Mouse (Mus musculus) MEL-GATA-1-ER (cell line): ENCODE results near the gene Gpr157.

Experiments
- DNase-seq: peaks from one replicate; pipeline ENCODE4 v3.0.0-alpha.2; 2012; ENCODE audit warnings: low read depth; ENCODE audit errors: extremely low read depth

Gene Gpr157

DNA sequence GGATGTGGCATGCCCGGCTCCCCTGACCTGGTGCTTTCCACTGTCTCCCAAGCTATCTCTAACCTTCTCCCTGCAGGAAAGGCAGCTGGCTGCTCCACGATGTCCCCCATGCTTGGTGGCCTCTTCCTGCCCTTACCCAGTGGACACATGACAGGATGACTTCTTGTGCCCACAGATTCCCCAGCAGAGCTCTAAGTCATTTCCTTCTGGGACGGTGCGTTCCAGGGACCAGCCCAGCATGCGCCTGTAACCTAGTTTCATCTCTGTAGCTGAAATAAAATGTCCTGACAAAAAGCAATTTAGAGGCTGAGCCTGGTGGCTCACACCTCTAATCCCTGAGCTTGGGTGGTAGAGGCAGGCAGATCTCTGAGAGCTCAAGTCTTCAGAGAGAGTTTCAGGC lies 19.5 kb downstream of the Gpr157 start:
- no peak for DNase-seq

DNA sequence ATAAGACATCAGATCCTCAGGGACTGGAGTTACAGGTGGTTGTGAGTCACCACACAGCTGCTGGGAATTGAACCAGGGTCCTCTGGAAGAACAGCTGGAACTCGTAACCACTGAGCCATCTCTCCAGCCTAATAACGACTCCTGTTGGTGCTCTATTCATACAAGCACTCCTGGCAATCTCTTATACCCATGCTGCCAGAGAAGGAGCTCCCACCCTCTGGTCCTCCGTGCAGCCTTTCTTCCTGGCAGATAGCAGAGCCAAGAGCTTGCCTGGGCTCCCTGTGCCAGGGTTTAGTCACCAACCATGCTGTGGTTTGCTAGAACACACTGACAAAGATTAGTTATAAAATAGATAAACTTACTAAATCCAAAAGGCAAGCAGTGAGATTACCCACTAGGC lies 22.5 kb downstream of the Gpr157 start:
- no peak for DNase-seq

DNA sequence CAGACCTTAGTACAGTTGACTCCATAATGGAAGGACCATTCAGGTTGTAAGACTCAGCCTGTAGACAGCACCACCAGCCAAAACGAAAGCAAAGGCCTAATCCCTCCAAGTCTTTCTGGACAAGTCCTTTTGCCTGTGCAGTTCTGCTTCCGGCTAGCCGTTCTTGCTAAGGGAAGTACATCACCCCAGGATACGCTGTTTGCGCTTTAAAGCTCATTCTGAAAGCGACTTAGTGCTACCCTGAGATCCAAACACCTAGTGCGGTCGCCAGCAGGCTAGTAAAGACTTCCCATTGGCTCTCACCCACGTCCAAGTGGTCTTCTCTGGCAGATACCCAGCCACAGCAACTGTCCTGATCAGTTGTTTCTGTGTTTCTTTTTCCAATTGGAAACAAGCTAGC lies 23.2 kb downstream of the Gpr157 start:
- DNase-seq: no peak

DNA sequence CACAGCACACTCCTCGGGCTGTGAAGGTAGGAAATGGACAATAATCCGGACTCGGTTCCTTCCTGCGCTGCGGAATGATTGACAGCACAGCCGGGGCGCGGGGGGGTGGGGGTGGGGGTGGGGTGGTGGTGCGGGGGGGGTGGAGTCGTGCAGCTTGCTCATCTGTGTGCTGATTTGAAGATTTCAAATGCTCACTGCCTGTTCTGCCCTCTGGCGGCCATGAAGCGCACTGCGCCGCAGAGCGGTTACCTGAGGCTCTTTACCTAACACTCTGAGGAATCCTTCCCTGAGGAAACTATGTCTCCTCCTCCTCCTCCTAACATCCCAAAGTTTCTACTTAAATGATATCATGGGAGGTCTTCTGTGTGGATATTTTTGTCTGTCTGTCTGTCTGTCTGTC lies 25.7 kb downstream of the Gpr157 start:
- DNase-seq: no peak

DNA sequence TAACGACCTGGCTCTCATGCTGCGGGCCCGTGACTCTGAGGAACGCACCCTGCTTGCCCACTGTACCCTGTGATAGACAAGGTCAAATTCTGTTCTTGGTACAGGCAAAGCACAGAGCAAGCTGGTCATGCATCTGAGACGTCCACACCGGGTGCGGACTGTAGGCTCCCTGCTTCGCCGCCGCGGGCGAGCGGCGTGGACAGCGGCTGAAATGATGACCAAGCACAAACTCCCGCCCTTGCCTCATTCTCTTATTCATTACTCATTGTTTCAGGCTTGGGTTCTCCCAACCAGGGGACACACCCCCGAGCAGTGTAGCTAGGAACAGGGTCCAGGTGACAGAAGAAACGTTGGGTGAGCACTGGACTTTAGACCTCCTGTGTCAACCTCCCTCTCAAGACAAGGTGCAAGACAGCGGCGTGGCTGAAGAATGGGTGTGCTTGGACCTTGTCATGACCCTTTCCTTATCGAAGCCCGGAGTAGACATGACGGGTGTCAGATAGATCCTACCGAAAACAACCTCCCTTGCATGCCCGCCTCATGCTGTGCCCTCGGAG lies 27.4 kb downstream of the Gpr157 start:
- no peak for DNase-seq

DNA sequence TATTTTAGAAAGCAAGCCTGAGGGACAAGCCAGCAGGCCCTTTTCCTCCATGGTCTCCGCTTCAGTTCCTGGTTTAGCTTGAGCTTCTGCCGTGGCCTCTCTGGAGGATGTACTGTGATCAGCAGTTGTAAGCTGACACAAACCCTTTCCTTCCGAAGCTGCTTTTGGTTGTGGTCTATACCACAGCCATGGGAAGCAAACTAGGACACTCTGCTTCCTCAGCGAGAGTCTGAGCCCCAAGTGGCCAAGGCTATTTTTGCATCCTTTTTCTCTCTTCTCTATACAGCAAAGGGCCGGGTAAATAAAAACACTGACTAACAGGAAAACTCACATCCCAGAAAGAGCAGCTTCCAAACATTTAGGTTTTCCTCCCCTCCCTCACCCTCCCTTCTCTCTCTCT lies 30.1 kb downstream of the Gpr157 start:
- DNase-seq: no peak

DNA sequence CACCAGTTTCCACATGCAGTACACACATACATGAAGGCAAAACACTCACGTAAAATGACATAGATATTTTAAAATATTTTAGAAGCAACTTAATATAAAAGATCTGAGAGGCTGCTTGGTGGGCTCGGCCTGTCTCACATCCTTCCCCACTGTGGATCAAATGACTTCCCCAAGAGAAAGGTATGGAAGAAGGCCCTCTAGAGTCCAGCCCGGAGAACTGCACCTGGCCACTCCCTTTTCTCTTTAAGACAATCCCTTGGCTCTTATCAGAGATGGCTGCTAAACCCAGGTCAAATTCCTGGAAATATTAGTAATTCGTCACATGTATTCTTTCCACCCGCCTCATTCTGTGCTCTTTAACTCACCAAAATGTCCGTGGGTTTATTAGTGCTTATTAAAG lies 31.0 kb downstream of the Gpr157 start:
- DNase-seq: no peak

DNA sequence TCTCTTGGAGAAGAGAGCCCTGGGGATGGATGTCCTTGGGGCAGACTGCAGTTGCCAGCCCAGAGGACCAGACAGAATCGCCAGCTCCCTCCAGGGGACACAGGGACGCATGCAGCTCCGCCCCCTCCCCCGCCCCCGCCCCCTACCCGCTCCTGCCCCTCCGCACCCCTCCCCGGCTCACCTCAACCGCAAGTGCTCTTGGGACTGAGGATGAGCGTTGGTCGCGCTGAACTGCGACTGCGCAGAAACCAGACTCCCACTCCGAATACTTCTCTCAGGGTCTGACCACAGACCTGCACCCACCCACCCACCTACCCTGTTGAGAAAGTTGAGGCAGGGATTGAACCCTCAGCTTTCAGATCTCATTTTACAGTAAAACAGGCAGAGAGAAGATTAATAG lies 31.9 kb downstream of the Gpr157 start, which contains the start of gene Slc2a5:
TSS of gene Slc2a5 (plus strand) at position 229 of the 400 bp plus-strand sequence.
- no peak for DNase-seq

DNA sequence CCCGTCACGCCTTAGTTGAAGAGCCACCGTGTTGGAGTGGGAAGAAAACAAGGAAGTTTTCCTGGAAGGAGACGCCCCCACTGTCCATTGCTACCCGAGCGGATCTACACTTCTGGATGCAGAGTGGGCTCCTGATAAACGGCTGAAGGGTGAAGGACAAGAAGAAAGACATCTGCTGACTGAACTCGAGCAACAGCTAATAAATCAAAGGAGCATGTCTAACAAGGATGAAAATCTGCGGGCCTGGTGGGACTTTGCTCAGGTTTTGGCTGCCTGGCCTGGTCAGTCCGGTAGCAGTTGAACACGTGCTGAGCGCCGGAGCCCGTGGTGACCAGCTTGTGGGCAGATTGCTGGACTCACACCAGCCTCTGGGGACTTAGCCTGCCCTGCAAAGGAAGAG lies 32.5 kb downstream of the Gpr157 start:
- no peak for DNase-seq

DNA sequence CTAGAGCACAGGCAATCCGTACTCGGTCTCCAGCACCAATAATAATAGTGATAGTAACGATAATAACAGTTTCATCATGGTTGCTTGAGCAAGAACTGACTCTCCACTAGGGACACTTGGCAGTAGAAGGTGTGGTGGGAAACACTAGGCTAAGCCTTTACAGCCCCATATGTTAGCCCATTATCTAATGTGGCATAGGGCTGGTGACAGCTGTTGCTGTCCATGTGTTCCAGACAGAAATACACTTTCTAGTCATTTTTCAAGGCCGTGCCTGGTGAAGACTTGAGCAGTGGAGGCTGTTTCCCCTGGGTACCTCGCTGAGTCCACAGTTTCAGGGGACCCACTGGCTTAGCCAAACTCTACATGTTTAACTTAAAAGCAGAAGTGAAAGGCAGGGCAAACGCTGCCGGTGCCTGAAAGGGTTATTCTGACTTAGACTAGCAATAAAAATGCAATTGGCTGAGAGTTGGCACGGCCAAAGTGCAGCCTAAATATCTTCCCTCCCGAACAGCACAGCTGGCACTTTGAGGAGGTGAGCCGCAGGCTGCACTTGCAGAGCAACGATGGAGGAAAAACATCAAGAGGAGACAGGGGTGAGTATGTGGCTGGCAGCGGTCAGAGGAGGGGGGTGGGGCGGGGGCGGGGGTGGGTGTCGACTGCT lies 33.1 kb downstream of the Gpr157 start:
- no peak for DNase-seq

DNA sequence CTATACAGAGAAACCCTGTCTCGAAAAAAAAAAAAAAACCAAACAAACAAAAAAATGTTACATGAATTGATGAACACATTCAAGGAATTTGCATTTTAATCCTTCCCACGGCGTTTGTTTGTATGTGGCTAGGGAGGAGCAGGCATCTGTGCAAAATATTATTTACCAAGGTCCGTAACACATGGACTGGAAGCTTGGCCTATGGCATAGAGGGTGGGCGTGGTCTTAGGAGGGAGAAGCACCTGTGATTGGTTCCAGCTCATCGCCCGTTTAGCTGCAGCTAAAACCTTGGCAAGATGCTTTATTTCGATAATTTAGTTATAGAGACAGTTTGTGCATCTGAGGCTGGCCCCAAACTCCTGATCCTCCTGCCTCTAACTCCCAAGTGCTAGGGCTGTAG lies 34.3 kb downstream of the Gpr157 start:
- DNase-seq: no peak

DNA sequence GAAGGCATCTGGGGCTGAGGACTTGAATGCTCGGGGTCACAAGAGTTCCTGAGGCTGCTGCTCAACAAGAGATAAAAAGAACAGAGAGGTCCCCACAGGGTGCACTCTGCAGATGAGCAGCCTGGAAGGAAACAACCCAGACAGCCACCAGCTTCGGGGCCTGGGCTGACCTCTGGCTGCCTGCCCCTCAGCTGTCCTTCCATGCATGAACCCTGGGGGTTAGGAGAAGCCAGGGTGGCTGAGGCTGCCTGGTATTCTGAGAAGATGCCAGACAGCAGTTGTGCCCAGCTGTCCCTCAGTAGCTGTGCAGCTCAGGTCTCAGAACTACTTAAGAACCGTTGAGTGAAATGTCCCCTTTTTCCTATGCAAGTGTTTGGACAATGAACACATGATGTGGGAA lies 35.3 kb downstream of the Gpr157 start:
- DNase-seq: no peak

DNA sequence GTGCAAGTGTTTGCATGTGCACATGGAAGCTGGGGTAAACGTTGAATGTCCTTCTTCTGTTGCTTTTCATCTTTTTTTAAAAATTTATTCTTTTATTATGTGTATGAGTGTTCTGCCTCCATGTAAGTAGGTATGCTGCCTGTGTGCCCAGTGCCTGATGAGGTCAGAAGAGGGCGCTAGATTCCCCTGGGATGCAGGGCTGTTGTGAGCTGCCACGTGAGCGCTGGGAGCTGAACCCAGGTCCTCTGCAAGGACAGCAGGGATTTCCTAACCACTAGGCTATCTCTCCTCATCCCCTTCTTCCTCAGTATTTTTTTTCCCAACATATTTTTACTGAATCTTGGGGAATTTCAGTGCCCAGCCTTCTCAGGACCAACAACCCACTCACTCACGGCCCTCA lies 39.2 kb downstream of the Gpr157 start:
- DNase-seq: no peak

DNA sequence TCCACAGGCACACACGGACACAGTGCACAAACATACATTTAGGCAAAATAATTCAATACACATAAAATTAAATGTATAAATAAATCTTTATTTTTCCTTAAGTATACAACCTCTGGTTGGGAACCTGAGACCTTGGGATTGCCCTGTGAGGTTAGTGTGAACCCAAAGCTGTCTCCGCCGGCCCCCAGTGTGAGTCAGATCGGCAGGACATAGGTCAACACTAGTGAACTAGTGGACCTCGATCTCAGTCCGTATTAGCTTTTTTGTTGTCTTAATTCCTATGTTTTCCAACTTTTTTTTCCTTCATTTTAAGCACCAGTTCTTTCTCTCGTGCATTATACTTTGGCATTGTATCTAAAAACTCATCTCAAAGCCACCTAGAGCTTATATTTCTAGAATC lies 40.7 kb downstream of the Gpr157 start:
- DNase-seq: no peak

DNA sequence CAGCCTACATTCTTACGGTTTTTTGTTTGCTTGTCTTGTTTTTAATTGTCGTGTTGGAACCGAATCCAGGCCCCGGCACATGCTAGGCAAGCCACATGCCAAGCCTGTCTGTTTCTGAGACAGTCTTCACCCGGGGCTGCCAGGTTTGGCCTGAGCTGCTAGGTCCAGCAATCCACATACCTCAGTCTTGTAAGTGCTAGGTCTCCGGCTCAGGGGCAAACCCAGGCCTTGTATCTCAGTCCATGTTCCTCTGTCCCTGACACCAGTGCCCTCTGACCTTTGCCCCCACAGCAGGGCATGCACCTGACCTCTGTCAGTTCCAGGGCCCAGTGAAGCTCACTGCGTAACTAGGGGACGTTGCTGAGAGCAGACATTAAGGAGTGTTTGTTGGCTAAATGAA lies 41.4 kb downstream of the Gpr157 start:
- no peak for DNase-seq

DNA sequence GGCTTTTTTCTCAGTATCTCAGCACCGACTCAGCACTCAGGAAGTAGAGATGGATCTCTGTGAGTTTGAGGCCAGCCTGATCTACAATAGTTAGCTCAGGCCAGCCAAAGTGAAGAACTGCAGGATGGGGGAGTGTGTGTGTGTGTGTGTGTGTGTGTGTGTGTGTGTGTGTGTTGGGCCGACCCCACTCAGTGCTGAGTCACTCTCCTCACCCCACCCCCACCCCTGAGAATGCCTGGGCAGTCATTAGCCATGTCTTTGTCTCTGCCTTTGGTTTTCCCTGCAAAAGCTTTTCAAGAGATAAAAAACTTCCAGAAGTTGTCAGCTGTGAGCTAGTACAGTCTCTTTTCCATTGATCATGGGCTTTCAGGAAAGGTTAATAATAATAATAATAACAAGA lies 43.5 kb downstream of the Gpr157 start:
- no peak for DNase-seq

DNA sequence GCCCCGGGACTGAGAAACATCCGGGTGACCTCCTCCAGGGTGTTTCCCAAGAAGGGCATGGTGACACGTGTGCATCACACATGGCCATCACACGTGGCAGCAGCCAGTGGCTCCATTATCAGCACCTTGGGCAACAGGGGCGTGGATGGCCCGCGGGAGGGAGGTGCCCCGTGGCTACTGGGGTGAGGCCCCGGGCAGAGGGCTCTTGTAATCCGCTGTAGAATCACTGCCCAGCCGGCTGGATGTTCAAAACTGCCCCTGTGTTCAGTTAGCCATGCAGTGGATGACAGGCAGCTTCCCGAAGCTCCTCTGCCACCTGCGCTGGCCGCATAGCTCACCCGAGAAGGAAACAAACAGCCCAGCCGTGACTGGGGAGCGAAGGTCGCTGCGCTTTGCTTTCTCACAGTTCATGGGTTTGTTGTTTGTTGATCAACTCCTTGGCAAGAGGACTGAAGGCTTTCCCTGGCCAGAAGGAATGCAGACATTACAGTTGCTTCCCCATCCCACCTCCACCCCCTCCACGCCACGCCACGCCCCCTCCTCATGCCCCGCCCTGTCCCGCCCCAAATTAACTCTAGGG lies 45.6 kb downstream of the Gpr157 start:
- no peak for DNase-seq

DNA sequence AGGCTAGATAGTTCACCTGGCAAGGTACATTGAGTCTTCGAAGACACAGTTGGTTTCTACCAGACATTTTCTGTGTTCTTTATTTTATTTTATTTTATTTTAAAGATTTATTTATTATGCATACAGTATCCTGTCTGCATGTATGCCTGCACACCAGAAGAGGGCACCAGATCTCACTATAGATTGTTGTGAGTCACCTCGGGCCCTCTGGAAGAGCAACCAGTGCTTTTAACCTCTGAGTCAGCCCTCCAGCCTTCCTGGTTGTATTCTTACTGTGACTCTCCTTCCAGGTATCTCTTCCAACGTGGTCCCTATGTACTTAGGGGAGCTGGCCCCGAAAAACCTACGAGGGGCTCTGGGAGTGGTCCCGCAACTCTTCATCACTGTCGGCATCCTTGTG lies 48.1 kb downstream of the Gpr157 start:
- DNase-seq: no peak

DNA sequence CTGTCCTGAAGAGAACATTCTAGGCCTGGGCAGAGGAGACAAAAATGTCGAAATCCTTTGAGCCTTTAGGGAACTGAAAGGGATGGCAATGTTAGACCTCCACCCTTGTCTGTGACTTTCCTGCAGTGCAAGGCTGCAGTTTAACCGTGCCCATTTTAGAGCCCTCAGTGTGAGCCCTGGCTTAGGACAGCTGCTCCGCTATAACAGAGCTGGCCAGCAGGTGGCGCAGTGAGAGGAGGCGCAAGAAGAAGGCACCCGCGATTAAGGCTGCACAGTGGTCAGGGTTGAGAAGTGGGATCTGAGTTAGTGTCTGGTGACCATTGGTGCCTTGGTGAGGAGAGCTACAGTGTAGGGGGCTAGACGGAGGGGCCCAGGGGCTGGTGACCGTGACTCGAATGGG lies 49.5 kb downstream of the Gpr157 start:
- DNase-seq: peak; percentile 66

DNA sequence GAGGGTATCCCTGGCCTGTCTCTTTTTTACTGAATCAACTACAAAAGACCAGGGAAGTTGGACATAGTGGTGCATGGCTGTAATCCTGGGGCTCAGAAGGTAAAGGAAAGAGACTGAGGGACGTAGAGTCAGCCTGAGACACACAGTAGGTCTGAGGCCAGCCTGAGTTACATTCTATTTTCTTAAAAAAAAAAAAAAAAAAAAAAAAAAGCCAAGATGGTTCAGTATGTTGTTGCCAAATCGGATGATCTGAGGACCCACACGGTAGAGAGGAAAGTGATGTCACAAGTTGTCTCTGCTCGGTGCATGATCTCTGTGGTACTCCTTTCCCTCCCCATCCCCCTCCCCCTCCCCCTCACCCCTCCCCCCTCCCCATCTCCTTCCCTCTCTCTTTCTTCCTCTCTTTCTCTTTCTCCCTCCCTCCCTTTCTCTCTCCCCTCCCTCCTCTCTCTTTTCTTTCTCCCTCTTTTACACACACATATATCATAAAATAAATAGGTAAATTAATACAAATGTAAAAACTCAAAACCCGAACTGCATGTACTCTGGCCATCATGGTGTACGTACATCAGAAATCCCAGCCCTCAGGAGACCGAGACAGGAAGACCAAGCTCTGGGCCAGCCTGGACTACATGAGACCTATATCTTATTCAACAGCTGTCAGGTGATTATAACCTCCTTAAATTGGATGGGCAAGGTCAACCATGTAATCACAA lies 50.4 kb downstream of the Gpr157 start:
- DNase-seq: no peak

DNA sequence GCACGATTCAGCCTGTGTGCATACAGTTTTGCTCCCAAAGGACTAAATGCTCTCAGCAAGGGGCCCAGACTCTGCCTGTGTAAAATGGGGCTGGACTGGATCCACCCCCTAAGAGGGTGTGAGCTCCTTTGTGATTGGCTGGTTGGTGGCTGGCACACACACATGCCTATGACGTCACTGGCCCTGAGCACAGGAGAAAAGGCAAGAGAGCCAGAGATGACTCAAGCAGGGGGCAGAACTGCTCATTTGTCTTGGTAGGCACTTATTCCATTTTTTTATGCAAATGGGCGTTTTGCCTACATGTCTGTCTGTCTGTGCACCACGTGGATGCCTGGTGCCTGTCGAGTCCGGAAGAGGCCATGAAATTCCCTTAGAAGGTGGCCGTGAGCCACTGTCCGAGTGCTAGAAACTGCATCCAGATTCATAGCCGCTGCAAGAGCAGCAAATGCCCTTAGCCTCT lies 50.9 kb downstream of the Gpr157 start:
- peak; percentile 95 for DNase-seq

DNA sequence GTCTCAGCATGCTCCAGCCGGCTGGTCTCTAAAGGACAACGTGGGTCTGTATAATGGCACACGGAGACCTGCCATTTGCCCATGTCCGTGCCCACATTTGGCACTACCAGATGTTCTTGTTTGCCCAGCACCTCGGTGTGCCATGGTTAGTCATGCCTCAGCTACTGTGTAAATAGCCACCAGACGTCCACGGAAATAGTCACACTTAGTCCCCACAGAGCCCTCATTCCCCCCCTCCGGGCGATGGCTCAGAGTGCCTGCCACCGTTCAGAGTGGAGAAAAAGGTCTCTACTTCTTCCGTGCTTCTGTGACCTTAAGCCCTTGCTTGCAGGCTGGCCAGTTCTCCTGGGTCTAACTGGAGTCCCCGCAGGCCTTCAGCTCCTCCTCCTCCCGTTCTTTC lies 51.9 kb downstream of the Gpr157 start:
- no peak for DNase-seq

DNA sequence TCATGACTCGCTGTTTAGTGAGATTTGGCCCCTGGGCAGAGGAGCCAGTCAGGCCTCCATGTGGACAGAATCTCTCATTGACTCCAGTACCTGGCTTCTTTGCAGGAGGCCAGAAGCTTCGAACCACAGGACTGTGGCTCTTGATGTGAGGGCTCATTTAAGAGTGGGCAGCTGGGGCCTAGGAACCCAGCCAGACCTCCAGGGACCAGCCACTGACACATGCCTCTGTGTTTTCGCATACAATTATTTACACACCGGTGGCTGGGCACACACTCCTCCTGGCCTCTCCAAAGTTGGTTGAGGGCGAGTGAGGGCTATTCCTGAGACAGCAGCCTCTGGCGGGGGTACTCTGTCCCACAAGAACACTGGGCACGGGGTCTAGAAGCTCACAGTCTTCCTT lies 53.2 kb downstream of the Gpr157 start:
- no peak for DNase-seq
